Mouse (Mus musculus) intestine, embryonic 14.5 days (tissue): ENCODE measurements around the gene Nxnl1. TPM values are rescaled to one million over a fixed set of nuclear protein-coding genes. Genes with fewer than 3 reads are reported as not detected.
"Not testable (repeated sequence)": the region's sequence is repeated elsewhere in the genome, so short reads cannot be mapped to it uniquely, and the experiment has no call there.

Experiments
- ATAC-seq: fragments of 200-750 bp; cut with Nextera tagmentation; replicated peaks from 2 replicates; pipeline ENCODE4 v1.8.0; 2017; ENCODE audit warnings: low read depth, moderate number of reproducible peaks, moderate TSS enrichment, moderate library complexity; ENCODE audit not compliant: low FRiP score, low TSS enrichment
- DNase-seq: peaks from one replicate; pipeline ENCODE4 v3.0.0-alpha.2; 2018; ENCODE audit warnings: low spot score
- H3K27ac ChIP-seq: fragments of 300-500 bp; sonication (generic); 2 replicates; pipeline ENCODE4 v1.5.1; 2014; ENCODE audit warnings: low read depth, mild to moderate bottlenecking, control low read depth
- H3K27me3 ChIP-seq: fragments of 300-500 bp; sonication (generic); replicated peaks from 2 replicates; pipeline ENCODE4 v1.6.1; 2014; ENCODE audit warnings: low read length, control low read depth; ENCODE audit not compliant: control insufficient read depth, insufficient read depth
- H3K36me3 ChIP-seq: fragments of 300-500 bp; sonication (generic); 2 replicates; pipeline ENCODE4 v1.6.1; 2014; ENCODE audit warnings: low read length, control low read depth; ENCODE audit not compliant: control insufficient read depth, insufficient read depth
- H3K4me1 ChIP-seq: fragments of 300-500 bp; sonication (generic); replicated peaks from 2 replicates; pipeline ENCODE4 v1.6.1; 2014; ENCODE audit warnings: low read length, control low read depth, mixed read lengths; ENCODE audit not compliant: control insufficient read depth, insufficient read depth
- H3K4me2 ChIP-seq: fragments of 300-500 bp; sonication (generic); 2 replicates; pipeline ENCODE4 v1.6.1; 2014; ENCODE audit warnings: low read length
- H3K4me3 ChIP-seq: fragments of 300-500 bp; sonication (generic); 2 replicates; pipeline ENCODE4 v1.5.1; 2014; ENCODE audit warnings: low read depth, low read length, control low read depth, mixed read lengths
- H3K9ac ChIP-seq: fragments of 300-500 bp; sonication (generic); 2 replicates; pipeline ENCODE4 v1.6.1; 2014; ENCODE audit warnings: mild to moderate bottlenecking, low read length
- H3K9me3 ChIP-seq: fragments of 300-500 bp; sonication (generic); 2 replicates; pipeline ENCODE4 v1.6.1; 2016; ENCODE audit warnings: low read length, control low read depth; ENCODE audit not compliant: control insufficient read depth
- WGBS: fragments of 180-500 bp; shearing (Covaris S2); extraction: QIAGEN DNeasy Blood & Tissue Kit; methylation state at CpG from one replicate; pipeline ENCODE4 v1.1.7; 2014; 5-methylcytosine and 5-hydroxymethylcytosine counted together
- polyA plus RNA-seq: library from polyadenylated mRNA; unstranded; fragments of >200 nt; fragmentation: Nextera tagmentation; extraction: Ambion mirVana; gene quantifications from 2 replicates; pipeline ENCODE4 v1.2.1, GENCODE M21; 2014

Nxnl1 gene
- polyA plus RNA-seq, 1 experiment from 2014 or later: not detected

GRCm38 (mm10) chr8:71542632-71543343 is 23.6 kb downstream of the Nxnl1 start, which contains the start of gene Mvb12a:
Mvb12a (plus strand) TSS chr8:71542922.
- H3K9ac ChIP-seq: peak within 1 kb of the TSS; percentile 61
- peak; percentile 92 for DNase-seq
- peaks cover 20% of the 10 kb centered on the region for H3K36me3 ChIP-seq
- WGBS: under 1% methylated on average over 55 of the region's 55 CpGs
- no peaks in the 10 kb centered on the region for H3K9me3 ChIP-seq
- peak; percentile 94 for ATAC-seq
- peak within 1 kb of the TSS; percentile 75 for H3K4me2 ChIP-seq
- H3K27ac ChIP-seq: 0 out of 2 replicates have a peak within 1 kb of the TSS, but pooled peaks have one; percentile 7
- peaks cover 10% of the 10 kb centered on the region for H3K4me1 ChIP-seq
- H3K27me3 ChIP-seq: no peaks in the 10 kb centered on the region
- H3K4me3 ChIP-seq: peak within 1 kb of the TSS; percentile 75

- H3K27ac ChIP-seq: peak within 1 kb of the TSS; percentile 76
- no peaks in the 10 kb centered on the region for H3K9me3 ChIP-seq
- 4% methylated on average over 37 of the region's 37 CpGs for WGBS
- peak within 1 kb of the TSS; percentile 42 for H3K9ac ChIP-seq
- peak within 1 kb of the TSS; percentile 66 for H3K4me2 ChIP-seq
- DNase-seq (peak; percentile 88), ATAC-seq (peak; percentile 79)
- H3K27me3 ChIP-seq: 0 out of 2 replicates have a peak, but pooled peaks cover 3% of the 10 kb centered on the region
- no peaks in the 10 kb centered on the region for H3K36me3 ChIP-seq
- H3K4me1 ChIP-seq: peaks cover 5% of the 10 kb centered on the region
- H3K4me3 ChIP-seq: peak within 1 kb of the TSS; percentile 47
Observed at GRCm38 (mm10) chr8:71537028-71537867, 29.2 kb downstream of the Nxnl1 start, which contains the start of gene Bst2. Bst2 (minus strand) TSS chr8:71537456.

GRCm38 (mm10) chr8:71535663-71536062 is 30.7 kb downstream of the Nxnl1 start:
- H3K27ac ChIP-seq: no peak overlapping the region
- DNase-seq (no peak), ATAC-seq (no peak)
- peaks cover 5% of the 10 kb centered on the region for H3K4me1 ChIP-seq
- WGBS: 60% methylated on average over 5 of the region's 5 CpGs
- H3K4me3 ChIP-seq: no peak overlapping the region
- H3K9ac ChIP-seq: no peak overlapping the region
- H3K9me3 ChIP-seq: no peaks in the 10 kb centered on the region
- 0 out of 2 replicates have a peak, but pooled peaks cover 3% of the 10 kb centered on the region for H3K27me3 ChIP-seq
- H3K4me2 ChIP-seq: peak overlapping the region; percentile 66; the same call in 1 of the 2 replicates
- no peaks in the 10 kb centered on the region for H3K36me3 ChIP-seq

- no peaks in the 10 kb centered on the region for H3K9me3 ChIP-seq
- ATAC-seq (no peak), DNase-seq (no peak)
- WGBS: 33% methylated on average over 3 of the region's 3 CpGs
- peaks cover 5% of the 10 kb centered on the region for H3K4me1 ChIP-seq
- H3K27me3 ChIP-seq: 0 out of 2 replicates have a peak, but pooled peaks cover 3% of the 10 kb centered on the region
- H3K4me3 ChIP-seq: no peak overlapping the region
- no peaks in the 10 kb centered on the region for H3K36me3 ChIP-seq
- H3K27ac ChIP-seq: no peak overlapping the region
- no peak overlapping the region for H3K4me2 ChIP-seq
- H3K9ac ChIP-seq: no peak overlapping the region
Observed at GRCm38 (mm10) chr8:71534263-71534810, 32.1 kb downstream of the Nxnl1 start.

GRCm38 (mm10) chr8:71530735-71531467 is 35.5 kb downstream of the Nxnl1 start:
- H3K27ac ChIP-seq, ATAC-seq, H3K4me3 ChIP-seq, DNase-seq, H3K36me3 ChIP-seq, H3K4me2 ChIP-seq, H3K9me3 ChIP-seq, H3K4me1 ChIP-seq, H3K9ac ChIP-seq: not testable (repeated sequence)
- H3K27me3 ChIP-seq: peaks cover 14% of the 10 kb centered on the region
- WGBS: 72% methylated on average over 5 of the region's 12 CpGs

- no peak for ATAC-seq
- Histone ChIP-seq H3K4me3 (no peak overlapping the region), H3K4me2 (no peak overlapping the region), H3K9ac (no peak overlapping the region), H3K4me1 (0 out of 2 replicates have a peak, but pooled peaks cover 2% of the 10 kb centered on the region), H3K9me3 (no peaks in the 10 kb centered on the region), H3K36me3 (no peaks in the 10 kb centered on the region), H3K27ac (peak overlapping the region; percentile 57), H3K27me3 (peaks cover 30% of the 10 kb centered on the region)
- no peak for DNase-seq
- WGBS: 78% methylated on average over 11 of the region's 11 CpGs
Observed at GRCm38 (mm10) chr8:71528362-71529073, 37.9 kb downstream of the Nxnl1 start.

GRCm38 (mm10) chr8:71527162-71527870 is 39.1 kb downstream of the Nxnl1 start:
- no peak overlapping the region for H3K4me3 ChIP-seq
- no peak overlapping the region for H3K27ac ChIP-seq
- H3K9ac ChIP-seq: no peak overlapping the region
- ATAC-seq: no peak
- H3K27me3 ChIP-seq: peaks cover 27% of the 10 kb centered on the region
- DNase-seq: no peak
- no peaks in the 10 kb centered on the region for H3K9me3 ChIP-seq
- WGBS: 65% methylated on average over 3 of the region's 3 CpGs
- no peak overlapping the region for H3K4me2 ChIP-seq
- H3K4me1 ChIP-seq: 0 out of 2 replicates have a peak, but pooled peaks cover 2% of the 10 kb centered on the region
- no peaks in the 10 kb centered on the region for H3K36me3 ChIP-seq
